In the genomic region with DNA sequence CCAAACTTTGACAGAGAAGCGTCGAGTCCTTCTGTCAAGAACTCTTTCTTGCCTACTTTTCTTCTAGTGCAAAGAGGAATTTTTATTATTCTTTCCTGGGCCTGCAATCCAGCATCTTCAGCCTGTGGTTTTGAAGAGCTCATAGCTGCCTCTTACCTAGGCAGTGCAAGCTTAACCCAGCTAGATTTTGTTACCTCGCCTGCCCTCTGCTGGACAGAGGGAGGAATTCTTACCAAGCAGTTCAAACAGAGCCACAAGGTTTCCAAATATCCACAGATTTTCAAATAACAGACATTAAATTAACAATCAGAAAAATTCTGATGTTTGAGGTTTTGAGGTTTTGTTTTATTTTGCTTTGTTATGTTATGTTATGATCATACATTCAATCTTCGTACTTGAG, we compare ENCODE assay signal across 8 mouse cellular contexts.
DNase-seq lines count a peak whose midpoint lies in the region; ATAC-seq and TF ChIP-seq lines count a peak whose summit lies in the region.

No protein-coding gene starts in this region.

- no peak overlapping the region for H3K27ac ChIP-seq in heart, postnatal 0 days (ENCODE audit: low read depth)
- H3K27ac ChIP-seq in forebrain, embryonic 10.5 days: no peak overlapping the region
- no peak overlapping the region for H3K27ac ChIP-seq in hindbrain, embryonic 16.5 days (ENCODE audit: low read depth, low read length)

- H3K4me1 ChIP-seq in heart, postnatal 0 days (ENCODE audit: control insufficient read depth, insufficient read depth): no peaks in the 10 kb centered on the region
- H3K4me1 ChIP-seq in forebrain, embryonic 10.5 days: no peaks in the 10 kb centered on the region
- H3K4me1 ChIP-seq in hindbrain, embryonic 16.5 days (ENCODE audit: control insufficient read depth, insufficient read depth, low read depth, low read length): no peaks in the 10 kb centered on the region

- no peaks in the 10 kb centered on the region for H3K9me3 ChIP-seq in heart, postnatal 0 days (replicated peaks; ENCODE audit: control insufficient read depth, low read length)
- H3K9me3 ChIP-seq in forebrain, embryonic 10.5 days: no peaks in the 10 kb centered on the region
- no peaks in the 10 kb centered on the region for H3K9me3 ChIP-seq in hindbrain, embryonic 16.5 days (ENCODE audit: control insufficient read depth, low read length)

- DNase-seq in heart, postnatal 0 days (ENCODE audit: low spot score): peak; percentile 25
- DNase-seq in heart, adult 11 months: no peak
- DNase-seq in c-Kit-positive CD71-negative TER-119-negative erythroid progenitor cells, embryonic 14.5 days (ENCODE audit: low read depth): peak; percentile 56
- DNase-seq in forebrain, embryonic 10.5 days (ENCODE audit: extremely low spot score, low spot score): peak; percentile 71
- peak; percentile 75 to 82 for DNase-seq in left cerebral cortex, postnatal 25 days (ENCODE audit: low spot score in 2 of 2)
- peak; percentile 51 for DNase-seq in naive thymus-derived CD4-positive, alpha-beta T cell, adult 2 months (ENCODE audit: low read depth)
- DNase-seq in telencephalon, adult 2 months (ENCODE audit: low read depth, low spot score): peak; percentile 50

- intact Hi-C loops in left cerebral cortex, postnatal 25 days (cut with DNase I): loop anchor here (1.0 to 5.0 kb wide), 2 partner anchors 856 to 893 kb away; no protein-coding TSS in a partner anchor

- WGBS in heart, postnatal 0 days: 21% methylated on average over 4 of the region's 4 CpGs
- 25% methylated on average over 4 of the region's 4 CpGs for WGBS in forebrain, embryonic 10.5 days
- 26% methylated on average over 4 of the region's 4 CpGs for WGBS in hindbrain, embryonic 16.5 days

- H3K36me3 ChIP-seq in heart, postnatal 0 days (replicated peaks; ENCODE audit: control insufficient read depth, insufficient read depth, low read length): no peaks in the 10 kb centered on the region
- H3K36me3 ChIP-seq in forebrain, embryonic 10.5 days (replicated peaks): no peaks in the 10 kb centered on the region
- H3K36me3 ChIP-seq in hindbrain, embryonic 16.5 days (ENCODE audit: control insufficient read depth, insufficient read depth, low read length): no peaks in the 10 kb centered on the region

- no peak for TF ChIP-seq EP300 in heart, postnatal 0 days (IDR thresholded peaks at IDR 0.05; ENCODE audit: low read depth)

- no peaks in the 10 kb centered on the region for H3K27me3 ChIP-seq in heart, postnatal 0 days (ENCODE audit: control insufficient read depth, insufficient read depth, low read length)
- no peaks in the 10 kb centered on the region for H3K27me3 ChIP-seq in forebrain, embryonic 10.5 days (ENCODE audit: poor library complexity, severe bottlenecking)
- H3K27me3 ChIP-seq in hindbrain, embryonic 16.5 days (replicated peaks; ENCODE audit: control insufficient read depth, insufficient read depth, low read length): no peaks in the 10 kb centered on the region

- H3K9ac ChIP-seq in heart, postnatal 0 days (replicated peaks; ENCODE audit: low read depth, low read length): no peak overlapping the region
- H3K9ac ChIP-seq in hindbrain, embryonic 16.5 days (ENCODE audit: low read depth, low read length): no peak overlapping the region

- H3K4me3 ChIP-seq in heart, postnatal 0 days (ENCODE audit: low read depth, low read length): no peak overlapping the region
- no peak overlapping the region for H3K4me3 ChIP-seq in forebrain, embryonic 10.5 days
- H3K4me3 ChIP-seq in hindbrain, embryonic 16.5 days (ENCODE audit: low read length): no peak overlapping the region

- TF ChIP-seq CTCF in heart, postnatal 0 days (IDR thresholded peaks at IDR 0.05; ENCODE audit: low read depth): peak; percentile 78

- ATAC-seq in heart, postnatal 0 days (ENCODE audit: insufficient read depth, low read depth): no peak
- peak; percentile 83 for ATAC-seq in hindbrain, embryonic 16.5 days

- no peak overlapping the region for H3K4me2 ChIP-seq in heart, postnatal 0 days (ENCODE audit: low read depth, low read length)
- no peak overlapping the region for H3K4me2 ChIP-seq in hindbrain, embryonic 16.5 days (ENCODE audit: low read length)
